Mouse (Mus musculus): ENCODE measurements around the gene Mybpc3.

Mybpc3 gene

GRCm38 (mm10) chr2:91117585-91118275 is at the start of gene Mybpc3:
Gene Mybpc3 (plus strand): TSS chr2:91118144.
- DNase-seq = no peak

- no peak for DNase-seq
Observed at GRCm38 (mm10) chr2:91068162-91068871, 49.6 kb upstream of the Mybpc3 start.

GRCm38 (mm10) chr2:91068872-91069165 is 49.1 kb upstream of the Mybpc3 start:
- no peak for DNase-seq

GRCm38 (mm10) chr2:91069306-91070000 is 48.5 kb upstream of the Mybpc3 start:
- DNase-seq = no peak

- DNase-seq = peak; percentile 98
Observed at GRCm38 (mm10) chr2:91070076-91070800, 47.7 kb upstream of the Mybpc3 start, which contains the start of gene Slc39a13. Gene Slc39a13 (minus strand): TSS chr2:91070417.

GRCm38 (mm10) chr2:91071059-91071458 is 46.9 kb upstream of the Mybpc3 start:
- no peak for DNase-seq

- DNase-seq = no peak
Observed at GRCm38 (mm10) chr2:91072092-91072491, 45.9 kb upstream of the Mybpc3 start.

GRCm38 (mm10) chr2:91077957-91078313 is 40.0 kb upstream of the Mybpc3 start:
- no peak for DNase-seq

GRCm38 (mm10) chr2:91078314-91079025 is 39.5 kb upstream of the Mybpc3 start:
- peak; percentile 31 for DNase-seq

GRCm38 (mm10) chr2:91079026-91079384 is 38.9 kb upstream of the Mybpc3 start:
- no peak for DNase-seq

- DNase-seq = peak; percentile 32
Observed at GRCm38 (mm10) chr2:91080784-91081513, 37.0 kb upstream of the Mybpc3 start.

- DNase-seq = no peak
Observed at GRCm38 (mm10) chr2:91081775-91082695, 35.9 kb upstream of the Mybpc3 start, which contains the start of gene Spi1. Gene Spi1 (plus strand): TSS chr2:91082390.

GRCm38 (mm10) chr2:91082844-91083243 is 35.1 kb upstream of the Mybpc3 start:
- DNase-seq = peak; percentile 77

GRCm38 (mm10) chr2:91083366-91083940 is 34.5 kb upstream of the Mybpc3 start:
- DNase-seq = peak; percentile 30

- no peak for DNase-seq
Observed at GRCm38 (mm10) chr2:91084179-91084820, 33.6 kb upstream of the Mybpc3 start.

GRCm38 (mm10) chr2:91085494-91086391 is 32.2 kb upstream of the Mybpc3 start:
- DNase-seq = no peak

GRCm38 (mm10) chr2:91086392-91087237 is 31.3 kb upstream of the Mybpc3 start:
- DNase-seq = no peak

- DNase-seq = peak; percentile 29
Observed at GRCm38 (mm10) chr2:91087453-91087852, 30.5 kb upstream of the Mybpc3 start.

Measured in thymus, postnatal 25 days (tissue).